Mouse (Mus musculus): ENCODE data around the gene Supt6. TPM values are rescaled to one million over a fixed set of nuclear protein-coding genes. Genes with fewer than 3 reads are reported as not detected.
"Not testable (repeated sequence)": the region's sequence is repeated elsewhere in the genome, so short reads cannot be mapped to it uniquely, and the experiment has no call there.

The Supt6 gene
- polyA plus RNA-seq, 1 experiment from 2014 or later, result 15.2 TPM

DNA sequence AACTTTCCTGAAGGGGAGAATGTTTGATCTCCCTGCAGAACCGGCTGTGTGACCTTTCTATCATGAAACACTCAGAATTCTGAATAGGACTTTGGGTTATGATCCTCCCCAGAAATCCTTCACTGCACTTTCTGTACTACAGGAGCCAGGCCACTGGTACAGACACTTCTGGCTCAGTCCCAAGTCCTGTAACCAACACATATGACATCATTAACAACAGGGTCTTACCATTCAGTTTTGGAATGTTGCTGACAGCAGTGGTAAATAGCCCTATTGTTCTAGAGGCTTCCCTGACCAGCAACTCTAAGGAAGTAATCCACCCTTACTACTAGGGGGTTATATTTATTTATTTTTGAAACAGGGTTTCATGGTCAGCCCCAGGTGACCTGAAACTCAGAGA is 52.7 kb downstream of the Supt6 start, which contains the start of gene Proca1:
Gene Proca1 (plus strand): TSS at position 280 of the 400 bp plus-strand sequence.
- no peak for ATAC-seq (replicated peaks; ENCODE audit: insufficient number of reproducible peaks, low FRiP score, low TSS enrichment)
- 67% methylated on average over 1 of the region's 1 CpGs for WGBS (ENCODE audit: insufficient replicate concordance)
- Histone ChIP-seq H3K27ac (ENCODE audit: low read depth, low read length) (0 out of 2 replicates have a peak within 1 kb of the TSS, but pooled peaks have one; percentile 6), H3K9me3 (replicated peaks; ENCODE audit: control insufficient read depth, low read length) (no peaks in the 10 kb centered on the region), H3K4me2 (peak within 1 kb of the TSS; percentile 77), H3K9ac (ENCODE audit: low read depth, low read length) (no peak within 1 kb of the TSS), H3K4me3 (ENCODE audit: low read depth, low read length) (peak within 1 kb of the TSS; percentile 54), H3K27me3 (ENCODE audit: control insufficient read depth, insufficient read depth, low read length) (no peaks in the 10 kb centered on the region; the same call in 1 of the 2 replicates), H3K4me1 (ENCODE audit: control insufficient read depth, insufficient read depth, low read length) (peaks cover 8% of the 10 kb centered on the region), H3K36me3 (ENCODE audit: control insufficient read depth, insufficient read depth, low read length) (peaks cover 20% of the 10 kb centered on the region)

DNA sequence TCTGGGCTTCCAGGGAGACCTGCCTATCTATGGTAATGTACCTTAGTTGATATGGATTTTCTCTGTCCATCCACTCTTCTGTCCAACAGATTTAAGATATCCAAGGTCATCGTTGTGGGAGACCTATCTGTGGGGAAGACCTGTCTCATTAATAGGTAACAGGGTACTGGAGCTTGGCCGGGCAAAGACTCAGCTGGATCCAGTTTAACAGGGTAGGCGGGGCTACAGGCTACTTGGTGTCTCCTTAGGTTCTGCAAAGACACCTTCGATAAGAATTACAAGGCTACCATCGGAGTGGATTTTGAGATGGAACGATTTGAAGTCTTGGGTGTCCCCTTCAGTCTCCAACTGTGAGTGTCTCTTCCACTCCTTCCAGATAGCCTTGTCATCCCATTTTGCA is 55.7 kb downstream of the Supt6 start:
- H3K9ac ChIP-seq (ENCODE audit: low read depth, low read length), result no peak overlapping the region
- WGBS (ENCODE audit: insufficient replicate concordance), result 64% methylated on average over 6 of the region's 6 CpGs
- peak overlapping the region; percentile 78; the same call in 1 of the 2 replicates for H3K4me3 ChIP-seq (ENCODE audit: low read depth, low read length)

DNA sequence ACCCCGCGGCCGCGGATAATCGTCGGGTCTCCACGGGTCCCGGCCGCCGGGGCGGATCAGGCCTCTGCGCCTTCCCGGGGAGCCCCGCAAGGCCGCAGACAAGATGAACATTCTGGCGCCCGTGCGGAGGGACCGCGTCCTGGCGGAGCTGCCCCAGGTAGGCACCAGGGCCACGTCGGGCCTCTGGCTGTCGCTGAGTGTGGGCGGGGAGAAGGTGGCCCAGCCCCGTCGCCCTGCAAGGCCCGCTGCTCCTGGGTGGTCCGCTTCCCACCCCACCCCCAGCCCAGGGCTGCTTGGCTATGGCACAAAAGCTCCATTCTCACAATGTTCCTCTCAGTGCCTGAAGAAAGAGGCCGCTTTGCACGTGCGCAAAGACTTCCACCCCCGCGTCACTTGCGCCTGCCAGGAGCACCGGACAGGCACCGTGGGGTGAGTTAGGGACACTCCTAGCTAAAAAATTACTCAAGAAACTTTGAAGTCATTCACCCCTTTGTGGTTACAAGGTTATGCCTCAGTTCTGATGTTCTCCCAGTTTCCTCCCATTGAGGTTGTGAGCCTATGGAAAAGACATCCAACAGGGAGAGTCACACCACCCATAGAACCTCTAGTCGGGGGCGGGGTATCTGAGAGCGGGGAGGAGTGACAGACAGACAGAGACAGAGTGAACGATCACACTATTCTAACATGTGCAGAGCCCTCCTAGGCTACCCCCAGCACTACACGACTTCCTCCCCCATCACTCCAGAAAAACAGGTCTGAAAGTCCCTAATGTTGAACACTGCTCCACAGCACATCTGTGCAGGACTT is 56.4 kb downstream of the Supt6 start:
- Histone ChIP-seq H3K27ac (ENCODE audit: low read depth, low read length) (peak overlapping the region; percentile 94), H3K4me3 (ENCODE audit: low read depth, low read length) (peak overlapping the region; percentile 78), H3K4me2 (peak overlapping the region; percentile 79), H3K9me3 (replicated peaks; ENCODE audit: control insufficient read depth, low read length) (no peaks in the 10 kb centered on the region), H3K4me1 (ENCODE audit: control insufficient read depth, insufficient read depth, low read length) (peaks cover 5% of the 10 kb centered on the region), H3K36me3 (ENCODE audit: control insufficient read depth, insufficient read depth, low read length) (peaks cover 20% of the 10 kb centered on the region), H3K27me3 (ENCODE audit: control insufficient read depth, insufficient read depth, low read length) (no peaks in the 10 kb centered on the region; the same call in 1 of the 2 replicates), H3K9ac (ENCODE audit: low read depth, low read length) (peak overlapping the region; percentile 84)
- WGBS (ENCODE audit: insufficient replicate concordance), result 2% methylated on average over 41 of the region's 42 CpGs
- peak; percentile 76 for ATAC-seq (replicated peaks; ENCODE audit: insufficient number of reproducible peaks, low FRiP score, low TSS enrichment)

More for the DNA sequence above, 55.7 kb downstream of the Supt6 start:
- peak overlapping the region; percentile 79 for H3K4me2 ChIP-seq
- no peaks in the 10 kb centered on the region for H3K9me3 ChIP-seq (replicated peaks; ENCODE audit: control insufficient read depth, low read length)
- no peak overlapping the region for H3K27ac ChIP-seq (ENCODE audit: low read depth, low read length)
- no peak for ATAC-seq (replicated peaks; ENCODE audit: insufficient number of reproducible peaks, low FRiP score, low TSS enrichment)
- H3K4me1 ChIP-seq (ENCODE audit: control insufficient read depth, insufficient read depth, low read length), result peaks cover 7% of the 10 kb centered on the region
- no peaks in the 10 kb centered on the region; the same call in 1 of the 2 replicates for H3K27me3 ChIP-seq (ENCODE audit: control insufficient read depth, insufficient read depth, low read length)
- peaks cover 20% of the 10 kb centered on the region for H3K36me3 ChIP-seq (ENCODE audit: control insufficient read depth, insufficient read depth, low read length)

DNA sequence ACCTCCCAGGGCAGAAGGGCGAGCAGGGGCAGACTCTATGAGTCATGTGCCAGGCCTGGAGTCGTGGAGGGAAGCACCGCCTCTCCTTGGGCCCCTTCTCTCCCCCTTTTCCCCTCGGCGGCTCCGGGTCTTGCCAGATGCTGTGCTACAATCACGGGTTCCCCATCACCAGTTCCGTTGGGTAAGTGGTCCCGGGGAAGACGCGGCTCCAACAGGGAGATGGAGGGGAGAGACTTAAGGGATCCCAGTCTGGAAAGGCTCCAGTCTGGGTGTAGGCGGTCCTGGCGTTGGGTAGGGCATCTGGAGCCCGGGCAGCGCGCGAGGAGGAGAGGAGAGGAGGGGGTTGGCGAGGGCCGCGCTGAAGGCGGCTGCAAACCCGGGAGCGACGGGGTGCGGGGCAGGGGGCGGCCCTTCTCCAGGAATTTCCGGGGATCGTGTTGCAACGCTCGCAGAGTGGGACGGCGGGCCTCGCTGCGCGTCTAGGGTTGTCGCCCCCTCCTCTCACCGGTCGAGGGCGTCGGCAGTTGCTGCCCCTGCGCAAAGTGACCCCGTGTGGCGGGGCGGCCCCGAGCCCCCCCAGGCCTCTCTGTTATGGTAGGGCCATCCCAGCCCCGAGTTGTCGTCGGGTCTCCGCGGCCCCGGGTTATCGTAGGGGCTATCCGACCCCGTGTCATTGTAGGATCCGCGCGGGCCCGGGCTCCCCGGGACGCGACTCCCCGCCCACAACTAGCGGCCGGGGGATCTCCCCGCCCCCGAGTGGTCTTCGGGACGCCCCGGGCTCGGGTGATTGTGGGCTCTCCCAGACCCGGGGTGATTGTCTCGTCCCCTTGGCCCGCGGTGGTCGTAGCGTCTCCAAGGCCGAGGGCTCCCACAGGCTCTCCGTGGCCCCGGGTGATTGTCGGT is 57.2 kb downstream of the Supt6 start, which contains the start of gene Rab34:
Gene Rab34 (plus strand): TSS at position 100 of the 903 bp plus-strand sequence.
- Histone ChIP-seq H3K9me3 (replicated peaks; ENCODE audit: control insufficient read depth, low read length) (no peaks in the 10 kb centered on the region), H3K4me2 (peak within 1 kb of the TSS; percentile 79), H3K36me3 (ENCODE audit: control insufficient read depth, insufficient read depth, low read length) (peaks cover 20% of the 10 kb centered on the region), H3K9ac (ENCODE audit: low read depth, low read length) (peak within 1 kb of the TSS; percentile 84), H3K27me3 (ENCODE audit: control insufficient read depth, insufficient read depth, low read length) (no peaks in the 10 kb centered on the region; the same call in 1 of the 2 replicates), H3K27ac (ENCODE audit: low read depth, low read length) (peak within 1 kb of the TSS; percentile 94), H3K4me3 (ENCODE audit: low read depth, low read length) (peak within 1 kb of the TSS; percentile 78), H3K4me1 (ENCODE audit: control insufficient read depth, insufficient read depth, low read length) (peaks cover 9% of the 10 kb centered on the region)
- ATAC-seq (replicated peaks; ENCODE audit: insufficient number of reproducible peaks, low FRiP score, low TSS enrichment), result peak; percentile 80
- under 1% methylated on average over 77 of the region's 80 CpGs for WGBS (ENCODE audit: insufficient replicate concordance)

DNA sequence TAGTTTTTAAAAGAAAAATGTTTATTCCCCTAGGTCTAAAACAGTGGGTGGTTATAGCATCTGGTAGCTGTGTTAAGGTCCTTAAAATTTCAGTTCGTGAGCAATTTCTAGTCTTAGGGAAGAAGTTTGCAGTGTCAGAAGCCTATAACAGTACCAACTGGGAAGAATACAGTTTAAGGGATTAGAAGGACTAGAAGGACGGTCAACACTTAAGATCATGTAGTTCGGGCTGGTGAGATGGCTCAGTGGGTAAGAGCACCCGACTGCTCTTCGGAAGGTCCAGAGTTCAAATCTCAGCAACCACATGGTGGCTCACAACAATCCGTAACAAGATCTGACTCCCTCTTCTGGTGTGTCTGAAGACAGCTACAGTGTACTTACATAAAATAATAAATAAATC is 61.1 kb downstream of the Supt6 start:
- H3K4me1 ChIP-seq (ENCODE audit: control insufficient read depth, insufficient read depth, low read length), result peaks cover 26% of the 10 kb centered on the region
- not testable (repeated sequence) for H3K4me2 ChIP-seq; H3K9ac ChIP-seq (ENCODE audit: low read depth, low read length); H3K27me3 ChIP-seq (ENCODE audit: control insufficient read depth, insufficient read depth, low read length); ATAC-seq (replicated peaks; ENCODE audit: insufficient number of reproducible peaks, low FRiP score, low TSS enrichment); H3K9me3 ChIP-seq (replicated peaks; ENCODE audit: control insufficient read depth, low read length); H3K27ac ChIP-seq (ENCODE audit: low read depth, low read length); H3K4me3 ChIP-seq (ENCODE audit: low read depth, low read length)
- 92% methylated on average over 6 of the region's 6 CpGs for WGBS (ENCODE audit: insufficient replicate concordance)
- peaks cover 18% of the 10 kb centered on the region for H3K36me3 ChIP-seq (ENCODE audit: control insufficient read depth, insufficient read depth, low read length)

DNA sequence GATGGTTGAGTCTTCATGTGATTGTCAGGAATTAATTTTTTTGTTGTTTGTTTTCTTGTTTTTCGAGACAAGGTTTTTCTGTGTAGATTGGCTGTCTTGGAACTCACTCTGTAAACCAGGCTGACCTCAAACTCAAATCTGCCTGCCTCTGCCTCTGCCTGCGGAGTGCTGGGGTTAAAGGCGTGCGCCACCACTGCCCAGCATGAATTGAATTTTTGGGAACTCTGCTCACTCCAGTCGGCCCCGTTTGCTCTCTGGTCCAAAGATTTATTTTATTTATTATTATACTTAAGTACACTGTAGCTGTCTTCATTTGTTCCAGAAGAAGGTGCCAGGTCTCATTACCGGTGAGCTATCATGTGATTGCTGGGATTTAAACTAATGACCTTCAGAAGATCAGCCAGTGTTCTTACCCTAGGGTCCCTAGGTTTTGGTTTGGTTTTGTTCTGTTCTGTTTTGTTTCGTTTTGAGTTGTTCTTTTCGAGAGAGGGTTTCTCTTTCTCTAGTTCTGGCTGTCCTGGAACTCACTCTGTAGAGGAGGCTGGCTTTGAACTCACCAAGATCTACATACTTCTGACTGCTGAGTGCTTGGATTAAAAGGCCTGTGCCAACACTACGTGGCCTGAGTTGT is 61.8 kb downstream of the Supt6 start:
- Histone ChIP-seq H3K9ac (ENCODE audit: low read depth, low read length) (no peak overlapping the region), H3K9me3 (replicated peaks; ENCODE audit: control insufficient read depth, low read length) (no peaks in the 10 kb centered on the region), H3K4me1 (ENCODE audit: control insufficient read depth, insufficient read depth, low read length) (peaks cover 32% of the 10 kb centered on the region), H3K27me3 (ENCODE audit: control insufficient read depth, insufficient read depth, low read length) (no peaks in the 10 kb centered on the region; the same call in 1 of the 2 replicates), H3K36me3 (ENCODE audit: control insufficient read depth, insufficient read depth, low read length) (peaks cover 22% of the 10 kb centered on the region), H3K4me3 (ENCODE audit: low read depth, low read length) (peak overlapping the region; percentile 78), H3K4me2 (peak overlapping the region; percentile 81), H3K27ac (ENCODE audit: low read depth, low read length) (peak overlapping the region; percentile 15; the same call in 1 of the 2 replicates)
- WGBS (ENCODE audit: insufficient replicate concordance), result 55% methylated on average over 10 of the region's 10 CpGs
- ATAC-seq (replicated peaks; ENCODE audit: insufficient number of reproducible peaks, low FRiP score, low TSS enrichment), result no peak

DNA sequence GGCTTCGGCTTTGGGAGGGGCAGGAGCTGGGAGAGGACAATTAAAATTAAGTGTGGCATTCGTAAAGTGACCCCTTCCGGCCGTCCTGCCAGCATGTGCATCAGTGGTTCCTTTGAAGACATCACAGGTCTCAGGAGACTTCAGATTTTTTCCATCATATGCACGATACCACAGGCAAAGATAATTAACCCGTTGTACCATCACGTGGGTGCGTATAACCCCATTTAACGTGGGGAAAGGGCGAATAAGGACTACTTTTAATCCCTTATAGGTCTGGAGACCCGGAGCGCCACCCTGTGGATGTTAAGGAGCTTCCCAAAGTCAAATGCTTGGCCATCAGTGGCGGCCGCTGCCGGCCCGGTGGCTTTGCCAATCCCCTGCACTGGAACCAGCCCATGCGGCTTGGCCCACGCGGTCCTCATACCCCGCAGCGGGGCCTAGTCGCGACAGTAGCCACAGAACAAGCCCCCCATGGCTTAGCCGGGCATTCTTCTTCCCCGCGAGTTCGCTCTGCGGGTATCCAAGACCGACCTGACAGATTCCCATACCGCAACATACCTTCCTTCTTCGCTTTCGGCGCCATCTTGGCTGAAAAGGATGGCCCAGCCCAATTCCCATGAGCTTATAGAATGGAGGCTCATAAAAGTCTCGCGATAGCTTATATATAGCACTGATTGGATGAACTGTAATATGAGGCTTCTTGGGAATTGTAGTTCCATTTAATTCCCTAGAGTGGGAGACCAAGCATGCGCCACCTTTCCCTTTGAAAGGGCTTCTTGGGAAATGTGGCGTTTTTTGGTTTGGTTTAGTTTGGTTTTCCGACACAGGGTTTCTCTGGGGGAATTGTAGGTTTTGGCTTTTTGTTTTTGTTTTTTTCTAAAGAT is 62.6 kb downstream of the Supt6 start, which contains the start of gene Rpl23a:
Gene Rpl23a (minus strand): TSS at position 624 of the 884 bp plus-strand sequence.
- peaks cover 22% of the 10 kb centered on the region for H3K36me3 ChIP-seq (ENCODE audit: control insufficient read depth, insufficient read depth, low read length)
- peak within 1 kb of the TSS; percentile 78 for H3K4me3 ChIP-seq (ENCODE audit: low read depth, low read length)
- peak; percentile 79 for ATAC-seq (replicated peaks; ENCODE audit: insufficient number of reproducible peaks, low FRiP score, low TSS enrichment)
- no peaks in the 10 kb centered on the region for H3K9me3 ChIP-seq (replicated peaks; ENCODE audit: control insufficient read depth, low read length)
- H3K4me1 ChIP-seq (ENCODE audit: control insufficient read depth, insufficient read depth, low read length), result peaks cover 33% of the 10 kb centered on the region
- WGBS (ENCODE audit: insufficient replicate concordance), result under 1% methylated on average over 38 of the region's 38 CpGs
- H3K27me3 ChIP-seq (ENCODE audit: control insufficient read depth, insufficient read depth, low read length), result no peaks in the 10 kb centered on the region
- peak within 1 kb of the TSS; percentile 81 for H3K4me2 ChIP-seq
- peak within 1 kb of the TSS; percentile 79 for H3K27ac ChIP-seq (ENCODE audit: low read depth, low read length)
- peak within 1 kb of the TSS; percentile 85 for H3K9ac ChIP-seq (ENCODE audit: low read depth, low read length)

Data from heart, embryonic 11.5 days (tissue).